Mouse (Mus musculus) left cerebral cortex, postnatal 4 days (tissue): Measurements from ENCODE around the gene Gtf2h3. TPM values are rescaled to one million over a fixed set of nuclear protein-coding genes. Genes with fewer than 3 reads are reported as not detected.
"Not testable (repeated sequence)": the region's sequence is repeated elsewhere in the genome, so short reads cannot be mapped to it uniquely, and the experiment has no call there.

ENCODE experiments used
- DNase-seq: peaks from one replicate; pipeline ENCODE4 v3.0.0-alpha.2; 2022
- intact Hi-C: fragments of 180-260 bp; cut with DNase I; formaldehyde crosslinking; loops from one replicate; pipeline ENCODE4 v1.15.1; 2025
- total RNA-seq, 2 experiments: library from RNA; stranded (reverse); gene quantifications; 2 replicates each; pipeline ENCODE4 v1.2.3; 2021

Gtf2h3 gene
- total RNA-seq, 2 experiments from 2014 or later: 36.3 to 37.1 TPM

GRCm38 (mm10) chr5:124555145-124555544 is 23.8 kb upstream of the Gtf2h3 start:
- intact Hi-C loops: no loop called here
- no peak for DNase-seq

GRCm38 (mm10) chr5:124571068-124571467 is 7.9 kb upstream of the Gtf2h3 start:
- DNase-seq: no peak
- intact Hi-C loops: no loop called here

- DNase-seq: no peak
- intact Hi-C loops: no loop called here
Measured at GRCm38 (mm10) chr5:124575467-124575866, 3.5 kb upstream of the Gtf2h3 start.

- DNase-seq: no peak
- intact Hi-C loops: no loop called here
Measured at GRCm38 (mm10) chr5:124582515-124582914, 3.6 kb downstream of the Gtf2h3 start.

DNA sequence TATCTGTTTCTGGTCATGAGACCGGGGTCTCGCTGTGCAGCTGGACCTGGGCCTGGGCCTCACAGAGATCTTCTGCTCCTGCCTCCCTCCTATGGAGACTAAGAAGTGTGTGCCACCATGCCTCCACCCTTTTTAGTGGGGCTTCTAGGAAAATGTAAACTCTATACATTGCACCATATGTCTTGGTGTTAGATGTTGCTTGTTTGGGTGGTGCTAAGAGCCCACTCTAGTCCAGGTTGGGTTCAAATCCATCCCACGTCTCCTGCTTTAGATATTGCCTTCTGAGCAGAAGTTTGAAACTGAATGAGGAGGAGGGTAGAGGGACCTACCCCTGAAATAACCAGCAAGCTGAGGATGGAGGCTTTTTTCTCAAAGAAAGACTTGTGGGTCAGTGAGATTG is 13.8 kb downstream of the Gtf2h3 start:
- intact Hi-C loops: no loop called here
- DNase-seq: no peak

DNA sequence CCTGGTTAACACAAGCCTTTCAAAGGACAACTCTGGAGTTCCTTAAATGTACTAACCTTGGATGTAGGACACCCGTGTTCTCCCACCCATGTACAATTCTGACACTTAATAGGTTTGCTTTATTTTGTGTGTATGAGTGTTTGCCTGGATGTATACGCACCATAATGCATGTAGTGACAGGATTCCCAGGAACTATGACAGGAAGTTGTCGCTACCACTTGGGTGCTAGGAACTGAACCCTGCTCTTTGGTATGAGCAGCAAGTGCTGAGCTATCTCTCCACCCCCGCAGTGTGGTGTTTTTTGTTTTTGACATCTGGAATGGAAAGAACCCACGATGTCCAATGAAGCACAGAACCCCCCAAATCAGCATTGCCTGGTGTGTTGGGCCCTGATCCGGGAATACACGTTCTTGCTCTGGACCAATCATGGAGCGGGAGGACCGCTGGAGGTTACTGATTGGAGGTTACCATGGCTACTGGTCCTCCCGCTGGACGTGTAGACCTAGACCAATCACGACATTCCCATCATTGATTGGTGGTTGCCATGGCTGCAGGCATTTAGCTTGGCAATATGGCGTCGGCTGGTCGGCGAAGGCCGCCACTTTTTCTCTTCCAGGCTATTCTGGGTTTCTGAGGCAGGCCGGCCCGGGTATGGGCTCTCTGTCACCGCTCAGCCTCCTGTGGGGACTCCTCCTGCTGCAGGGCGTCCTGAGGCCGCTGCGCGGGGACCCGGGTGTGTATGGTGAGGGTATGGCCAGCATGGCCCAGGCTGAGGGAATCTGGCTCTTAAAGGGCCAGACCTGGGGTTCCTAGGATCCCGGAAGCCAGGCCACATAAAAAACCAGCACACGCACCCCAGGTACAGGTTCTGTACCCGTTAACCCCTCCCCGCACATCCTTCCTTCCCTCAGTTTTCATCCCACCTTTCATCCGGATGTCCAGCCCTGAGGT is 19.6 kb downstream of the Gtf2h3 start:
- intact Hi-C loops: no loop called here

DNA sequence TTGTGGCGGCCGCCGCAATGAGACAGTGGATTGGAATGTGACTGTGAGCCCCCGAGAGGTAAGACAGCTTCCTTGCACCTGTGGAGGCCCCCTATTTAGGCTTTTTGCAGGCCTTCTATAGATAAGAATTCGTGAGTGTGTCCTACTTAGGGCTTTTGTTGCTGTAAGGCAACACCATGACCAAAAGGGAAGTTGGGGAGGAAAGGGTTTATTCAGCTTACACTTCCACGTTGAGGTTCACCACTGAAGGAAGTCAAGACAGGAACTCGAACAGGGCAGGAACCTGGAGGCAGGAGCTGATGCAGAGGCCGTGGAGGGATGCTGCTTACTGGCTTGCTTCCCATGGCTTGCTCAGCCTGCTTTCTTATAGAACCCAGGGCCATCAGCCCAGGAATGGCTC is 20.8 kb downstream of the Gtf2h3 start:
- intact Hi-C loops: not testable (repeated sequence)

More for the DNA sequence above, 19.6 kb downstream of the Gtf2h3 start:
- peak; percentile 94 for DNase-seq

DNA sequence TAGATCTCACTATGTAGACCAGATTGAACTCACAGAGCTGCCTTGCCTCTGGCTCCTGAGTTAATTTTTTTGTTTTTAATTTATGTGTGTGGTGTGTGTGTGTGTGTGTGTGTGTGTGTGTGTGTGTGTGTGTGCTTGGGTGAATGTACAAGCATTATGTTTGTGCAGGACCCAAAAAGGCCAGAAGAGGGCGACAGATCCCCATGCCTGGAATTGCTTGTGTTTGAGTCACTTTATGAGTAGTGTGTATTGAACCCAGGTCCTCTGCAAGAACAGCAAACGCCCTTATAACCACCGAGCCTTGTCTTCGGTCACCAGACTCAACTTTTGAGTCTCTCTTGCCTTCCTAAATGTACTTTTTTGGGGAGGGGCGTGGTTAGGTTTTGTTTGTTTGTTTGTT is 23.4 kb downstream of the Gtf2h3 start:
- intact Hi-C loops: no loop called here
- peak; percentile 55 for DNase-seq

More for the DNA sequence above, 20.8 kb downstream of the Gtf2h3 start:
- DNase-seq: not testable (repeated sequence)

DNA sequence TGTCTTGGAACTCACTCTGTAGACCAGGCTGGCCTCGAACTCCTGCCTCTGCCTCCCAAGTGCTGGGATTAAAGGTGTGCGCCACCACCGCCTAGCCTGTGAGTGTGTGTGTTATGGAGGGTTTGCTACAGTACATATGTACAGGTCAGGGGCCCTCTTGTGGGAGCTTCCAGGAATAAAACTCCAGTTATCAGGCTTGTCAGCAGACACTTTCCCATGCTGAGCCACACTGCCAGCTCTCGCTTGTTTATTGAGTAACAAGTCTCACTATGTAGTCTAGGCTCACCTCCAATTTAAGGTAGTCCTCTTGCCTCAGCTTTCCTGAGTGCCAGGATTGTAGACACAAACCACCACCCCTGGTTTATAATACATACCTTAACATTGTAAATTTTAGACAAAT is 25.4 kb downstream of the Gtf2h3 start:
- DNase-seq: no peak
- intact Hi-C loops: no loop called here

DNA sequence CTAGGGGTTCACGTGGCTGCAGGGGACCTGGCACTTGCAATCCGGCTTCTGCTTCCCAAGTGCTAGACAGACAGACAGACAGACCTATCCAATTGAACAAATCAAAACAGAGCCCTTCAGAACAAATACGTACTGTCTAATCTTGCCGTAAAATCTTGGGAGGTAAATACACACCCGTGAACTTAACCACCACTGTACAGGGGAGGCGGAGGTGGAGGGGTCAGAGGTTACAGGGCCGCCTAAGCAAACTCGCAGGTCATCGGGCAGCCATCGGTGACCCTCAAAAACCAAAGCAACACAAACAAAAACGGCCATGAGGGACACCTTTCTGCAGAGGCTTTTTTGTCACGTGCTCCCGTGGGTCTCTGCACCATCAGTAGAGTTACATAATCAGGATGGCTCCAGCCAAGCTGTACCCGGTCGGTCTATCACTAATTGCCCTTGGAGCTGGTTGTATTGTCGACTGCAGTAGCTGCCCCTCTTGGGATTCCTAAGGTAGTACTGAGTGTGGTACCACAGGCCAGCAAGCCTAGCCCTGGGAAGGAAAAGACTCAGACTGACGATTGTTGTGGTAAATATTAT is 26.2 kb downstream of the Gtf2h3 start:
- no peak for DNase-seq
- intact Hi-C loops: no loop called here

DNA sequence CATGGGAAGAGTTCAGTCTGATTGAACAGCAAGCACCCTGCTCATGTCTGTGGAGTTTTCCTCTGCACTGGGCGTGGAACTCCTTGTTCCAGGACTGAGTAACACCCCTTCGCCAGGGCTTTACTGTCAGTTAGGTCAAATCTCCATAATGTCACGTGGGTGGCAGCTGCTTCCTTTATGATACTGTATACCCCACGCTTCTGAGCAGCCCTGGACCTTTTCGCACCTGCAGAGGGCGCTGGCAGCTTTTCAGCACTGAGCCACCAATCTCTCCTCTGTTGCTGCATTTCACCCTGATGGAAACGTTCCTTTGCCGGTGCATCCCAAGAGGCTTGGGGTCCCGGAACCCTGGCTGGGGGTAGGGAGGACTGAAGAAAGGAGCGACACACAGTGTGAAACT is 32.0 kb downstream of the Gtf2h3 start:
- intact Hi-C loops: no loop called here
- DNase-seq: no peak

GRCm38 (mm10) chr5:124614709-124615108 is 35.8 kb downstream of the Gtf2h3 start:
- no peak for DNase-seq
- intact Hi-C loops: no loop called here

- no peak for DNase-seq
- intact Hi-C loops: no loop called here
Measured at GRCm38 (mm10) chr5:124618711-124619110, 39.8 kb downstream of the Gtf2h3 start.

DNA sequence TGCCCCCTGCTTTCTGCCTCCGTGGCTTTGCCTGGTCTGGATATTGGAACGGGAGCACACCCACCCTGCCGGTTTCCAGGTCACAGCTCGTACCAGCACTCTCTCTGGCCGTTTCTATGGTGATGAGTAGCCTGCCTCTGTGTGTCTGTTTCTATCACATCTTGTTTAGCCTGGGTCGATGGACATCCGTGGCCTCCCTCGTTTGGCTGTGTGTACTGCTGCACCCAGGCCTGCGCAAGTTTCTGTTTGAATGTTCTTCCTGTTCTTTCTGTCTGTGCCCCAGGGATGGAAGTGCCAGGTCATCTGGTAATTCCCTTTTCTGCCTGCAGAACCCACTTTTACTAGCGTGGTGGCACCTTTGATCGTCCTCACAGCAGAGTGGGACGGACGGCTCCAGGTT is 42.4 kb downstream of the Gtf2h3 start:
- no peak for DNase-seq
- intact Hi-C loops: no loop called here

GRCm38 (mm10) chr5:124622890-124623289 is 44.0 kb downstream of the Gtf2h3 start:
- intact Hi-C loops: no loop called here

GRCm38 (mm10) chr5:124624291-124624690 is 45.4 kb downstream of the Gtf2h3 start:
- no peak for DNase-seq
- intact Hi-C loops: no loop called here

More at GRCm38 (mm10) chr5:124622890-124623289, 44.0 kb downstream of the Gtf2h3 start:
- no peak for DNase-seq

GRCm38 (mm10) chr5:124628448-124629363 is 49.8 kb downstream of the Gtf2h3 start, which contains the start of gene Atp6v0a2:
Atp6v0a2 (plus strand) TSS chr5:124628576.
- peak; percentile 95 for DNase-seq
- intact Hi-C loops: no loop called here

DNA sequence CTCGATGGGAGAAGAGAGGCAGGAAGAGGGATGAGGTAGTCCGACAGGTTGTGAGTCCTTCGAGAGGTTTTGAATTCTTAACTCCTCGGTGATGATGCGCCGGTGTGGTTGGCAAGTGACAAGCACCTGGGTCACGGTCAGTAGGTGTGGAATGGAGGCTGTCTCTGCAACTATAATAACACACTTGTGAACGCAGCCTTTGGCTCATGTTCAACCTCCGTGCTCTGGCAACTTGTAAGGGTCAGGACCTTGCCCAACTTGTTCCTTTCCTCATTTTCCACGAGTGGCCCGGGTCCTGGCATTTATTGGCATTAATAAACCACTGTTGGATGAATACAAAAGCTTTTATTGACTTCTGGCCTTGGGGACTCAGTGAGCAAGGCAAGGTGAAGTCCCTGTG is 50.7 kb downstream of the Gtf2h3 start:
- intact Hi-C loops: no loop called here
- no peak for DNase-seq

GRCm38 (mm10) chr5:124631685-124632084 is 52.7 kb downstream of the Gtf2h3 start:
- no peak for DNase-seq

GRCm38 (mm10) chr5:124632461-124632860 is 53.5 kb downstream of the Gtf2h3 start:
- DNase-seq: no peak
- intact Hi-C loops: no loop called here

More at GRCm38 (mm10) chr5:124631685-124632084, 52.7 kb downstream of the Gtf2h3 start:
- intact Hi-C loops: no loop called here

DNA sequence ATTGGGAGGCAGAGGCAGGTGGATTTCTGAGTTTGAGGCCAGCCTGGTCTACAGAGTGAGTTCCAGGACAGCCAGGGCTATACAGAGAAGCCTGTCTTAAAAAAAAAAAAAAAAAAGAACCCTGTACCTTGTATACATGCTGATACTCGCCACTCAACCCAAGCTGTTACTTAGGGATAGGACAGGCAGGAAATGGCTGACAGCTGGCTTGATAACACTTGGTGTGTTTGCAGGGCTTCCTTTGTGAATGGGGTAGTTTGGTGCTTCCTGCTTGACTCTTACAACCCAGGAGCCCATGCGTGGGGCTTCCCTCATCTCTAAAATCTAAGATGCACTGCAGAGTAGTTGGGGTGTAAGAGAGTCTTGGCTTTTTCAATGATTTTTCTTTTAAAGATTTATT is 54.5 kb downstream of the Gtf2h3 start:
- DNase-seq: no peak
- intact Hi-C loops: no loop called here
